Mouse (Mus musculus): Measurements from ENCODE around the gene 2310034G01Rik. TPM values are rescaled to one million over a fixed set of nuclear protein-coding genes. Genes with fewer than 3 reads are reported as not detected.

The 2310034G01Rik gene
- polyA plus RNA-seq (2017; shearing (Covaris generic)) = not detected

GRCm38 (mm10) chr19:46350168-46350932, at the start of gene 2310034G01Rik:
TSS of gene 2310034G01Rik (minus strand) at chr19:46350302.
- no peak for ATAC-seq

- no peak for ATAC-seq
Observed at GRCm38 (mm10) chr19:46399886-46400285, 49.8 kb upstream of the 2310034G01Rik start.

GRCm38 (mm10) chr19:46399372-46399771, 49.3 kb upstream of the 2310034G01Rik start:
- ATAC-seq = no peak

- no peak for ATAC-seq
Observed at GRCm38 (mm10) chr19:46398401-46398800, 48.3 kb upstream of the 2310034G01Rik start.

GRCm38 (mm10) chr19:46397436-46398001, 47.4 kb upstream of the 2310034G01Rik start:
- no peak for ATAC-seq

- ATAC-seq = peak; percentile 79
Observed at GRCm38 (mm10) chr19:46396686-46397435, 46.8 kb upstream of the 2310034G01Rik start, which contains the start of gene Sufu. TSS of gene Sufu (plus strand) at chr19:46396896.

GRCm38 (mm10) chr19:46396109-46396508, 46.0 kb upstream of the 2310034G01Rik start:
- no peak for ATAC-seq

- ATAC-seq = peak; percentile 91
Observed at GRCm38 (mm10) chr19:46395109-46396009, 45.3 kb upstream of the 2310034G01Rik start, which contains the start of gene Actr1a. TSS of gene Actr1a (minus strand) at chr19:46395748.

GRCm38 (mm10) chr19:46394712-46395108, 44.6 kb upstream of the 2310034G01Rik start:
- ATAC-seq = no peak

GRCm38 (mm10) chr19:46392018-46392417, 41.9 kb upstream of the 2310034G01Rik start:
- ATAC-seq = no peak

GRCm38 (mm10) chr19:46389872-46390271, 39.8 kb upstream of the 2310034G01Rik start:
- no peak for ATAC-seq

- no peak for ATAC-seq
Observed at GRCm38 (mm10) chr19:46382275-46382674, 32.2 kb upstream of the 2310034G01Rik start.

GRCm38 (mm10) chr19:46375891-46376290, 25.8 kb upstream of the 2310034G01Rik start:
- ATAC-seq = no peak

- ATAC-seq = no peak
Observed at GRCm38 (mm10) chr19:46375489-46375888, 25.4 kb upstream of the 2310034G01Rik start.

- no peak for ATAC-seq
Observed at GRCm38 (mm10) chr19:46374477-46375088, 24.5 kb upstream of the 2310034G01Rik start.

GRCm38 (mm10) chr19:46369204-46369603, 19.1 kb upstream of the 2310034G01Rik start:
- no peak for ATAC-seq

GRCm38 (mm10) chr19:46367798-46368590, 17.9 kb upstream of the 2310034G01Rik start:
- ATAC-seq = no peak

- ATAC-seq = no peak
Observed at GRCm38 (mm10) chr19:46363294-46364009, 13.3 kb upstream of the 2310034G01Rik start.

- ATAC-seq = no peak
Observed at GRCm38 (mm10) chr19:46362104-46362503, 12.0 kb upstream of the 2310034G01Rik start.

GRCm38 (mm10) chr19:46358381-46358780, 8.3 kb upstream of the 2310034G01Rik start:
- ATAC-seq = no peak

All from activated CD4-positive, CD25-positive, alpha-beta regulatory T cell, adult 4 months (primary cell).